Mouse (Mus musculus): ENCODE data around the gene Sipa1. TPM values are rescaled to one million over a fixed set of nuclear protein-coding genes. Genes with fewer than 3 reads are reported as not detected.
"Not testable (repeated sequence)": the region's sequence is repeated elsewhere in the genome, so short reads cannot be mapped to it uniquely, and the experiment has no call there.

Sipa1 gene
- total RNA-seq, 4 experiments from 2014 or later: 14.9 to 23.5 (median 17.8) TPM

GRCm38 (mm10) chr19:5686954-5687353, 23.4 kb upstream of the Sipa1 start:
- not testable (repeated sequence) for DNase-seq (ENCODE audit: low spot score)

GRCm38 (mm10) chr19:5686437-5686836, 22.9 kb upstream of the Sipa1 start:
- no peak for DNase-seq (ENCODE audit: low spot score)

- no peak for DNase-seq (ENCODE audit: low spot score)
Observed at GRCm38 (mm10) chr19:5685861-5686260, 22.4 kb upstream of the Sipa1 start.

DNA sequence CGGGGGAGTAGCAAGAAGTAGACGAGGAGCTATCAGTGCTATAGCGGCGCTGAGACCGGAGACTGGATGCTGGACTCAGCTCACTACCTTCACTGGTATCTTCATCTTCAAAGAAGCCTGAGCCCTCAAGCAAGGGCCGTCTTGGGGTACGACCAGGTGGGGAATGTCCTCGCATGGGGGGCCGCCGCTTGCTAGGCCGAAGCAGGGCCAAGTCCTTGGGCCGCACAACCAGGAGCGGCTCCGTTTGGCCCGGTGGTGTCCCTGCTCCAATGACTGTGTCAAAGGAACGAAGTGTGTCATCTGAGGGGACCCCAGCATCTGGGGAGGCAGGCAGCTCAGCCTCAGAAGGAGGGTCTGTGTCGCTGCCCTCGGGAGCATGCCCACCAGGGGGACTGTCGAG, 21.9 kb upstream of the Sipa1 start:
- no peak for DNase-seq (ENCODE audit: low spot score)

DNA sequence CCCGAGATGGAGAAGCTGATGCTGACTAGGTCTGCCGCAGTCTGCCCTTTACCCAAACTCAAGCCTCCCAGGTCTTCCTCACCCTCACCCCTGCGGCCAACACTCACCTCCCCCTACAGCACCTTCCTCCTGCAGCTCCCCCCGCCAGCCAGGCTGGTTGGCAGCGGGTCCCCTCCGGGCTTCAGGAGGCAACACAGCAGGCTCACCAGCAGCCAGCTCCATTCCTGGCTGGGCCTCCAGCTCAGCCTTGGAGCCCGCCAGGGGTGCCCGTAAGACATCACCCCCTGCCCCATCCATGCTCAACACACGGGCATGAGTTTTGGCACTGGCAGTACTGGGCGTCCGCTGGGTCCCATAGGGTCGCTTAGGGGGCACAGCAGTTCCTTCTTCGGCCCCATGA, 21.5 kb upstream of the Sipa1 start:
- DNase-seq (ENCODE audit: low spot score): no peak

DNA sequence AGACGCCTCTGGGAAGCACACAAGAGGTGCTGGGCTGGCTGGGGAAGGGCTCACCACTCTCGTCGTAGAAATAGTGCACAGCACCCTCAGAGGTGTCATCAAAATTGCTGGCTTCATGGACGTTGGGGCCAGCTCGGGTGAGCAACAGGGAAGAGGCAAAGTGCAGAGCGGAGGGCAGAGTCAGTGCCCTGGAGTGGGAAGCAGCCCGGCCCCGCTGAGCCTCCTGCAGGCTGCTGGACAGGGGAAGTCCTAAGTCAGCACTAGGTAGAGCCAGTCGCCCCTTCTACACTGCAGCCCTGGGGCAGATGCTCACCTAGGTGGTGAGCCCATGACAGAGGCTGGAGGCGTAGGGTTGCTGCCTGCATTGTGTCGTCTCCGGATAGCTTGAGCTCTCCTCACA, 20.7 kb upstream of the Sipa1 start:
- no peak for DNase-seq (ENCODE audit: low spot score)

- DNase-seq (ENCODE audit: low spot score): no peak
Observed at GRCm38 (mm10) chr19:5680432-5680831, 16.9 kb upstream of the Sipa1 start.

- no peak for DNase-seq (ENCODE audit: low spot score)
Observed at GRCm38 (mm10) chr19:5668372-5668771, 4.9 kb upstream of the Sipa1 start.

DNA sequence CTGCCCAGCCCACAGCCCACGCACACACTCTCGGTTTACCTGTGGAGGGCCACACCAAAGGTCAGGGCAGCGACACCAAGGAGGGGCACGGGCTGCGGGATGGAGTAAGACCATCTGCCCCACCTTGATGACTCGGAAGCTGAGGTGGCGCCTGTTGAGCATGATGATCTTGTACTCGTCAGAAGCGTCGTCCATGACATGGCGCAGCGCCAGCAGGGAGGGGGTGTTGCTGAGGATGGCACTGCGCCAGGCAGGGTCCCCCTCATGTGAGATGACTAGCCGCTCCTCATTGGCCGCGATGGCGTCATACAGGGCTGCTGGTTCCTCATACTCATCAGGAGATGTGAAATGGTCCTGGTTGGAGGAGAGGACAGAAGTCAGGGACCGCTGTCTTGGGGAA, 2.9 kb upstream of the Sipa1 start:
- DNase-seq (ENCODE audit: low spot score): no peak

- DNase-seq (ENCODE audit: low spot score): no peak
Observed at GRCm38 (mm10) chr19:5665465-5665864, 2.0 kb upstream of the Sipa1 start.

DNA sequence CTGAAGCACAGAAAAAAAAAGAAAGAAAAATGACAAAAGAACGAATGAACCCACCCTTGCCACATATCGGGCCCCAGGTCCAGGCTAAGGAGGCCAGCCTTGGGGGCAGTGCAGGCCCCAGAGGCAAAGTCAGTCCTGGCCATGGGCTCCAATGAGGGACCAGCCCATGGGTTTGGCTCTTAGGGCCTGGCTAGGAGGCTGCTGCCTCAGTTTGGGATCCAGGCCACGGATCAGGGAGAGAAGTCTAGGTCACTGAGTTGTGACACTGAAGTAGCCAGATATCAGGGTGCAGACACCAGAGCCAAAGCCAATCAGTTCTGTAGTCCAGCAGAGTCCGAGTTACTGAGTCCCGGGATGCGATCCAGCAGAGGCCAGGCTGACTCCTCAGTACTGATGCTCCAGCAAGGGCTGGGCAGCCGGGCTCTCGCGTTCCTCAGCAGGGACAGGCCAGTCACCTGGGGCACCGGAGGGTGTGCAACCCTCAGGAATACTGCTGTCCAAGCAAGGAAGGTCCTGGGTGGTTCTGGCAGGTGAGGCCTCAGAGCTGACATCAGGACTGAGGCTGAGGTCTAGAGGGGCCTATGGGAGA, 1.3 kb upstream of the Sipa1 start:
- no peak for DNase-seq (ENCODE audit: low spot score)

DNA sequence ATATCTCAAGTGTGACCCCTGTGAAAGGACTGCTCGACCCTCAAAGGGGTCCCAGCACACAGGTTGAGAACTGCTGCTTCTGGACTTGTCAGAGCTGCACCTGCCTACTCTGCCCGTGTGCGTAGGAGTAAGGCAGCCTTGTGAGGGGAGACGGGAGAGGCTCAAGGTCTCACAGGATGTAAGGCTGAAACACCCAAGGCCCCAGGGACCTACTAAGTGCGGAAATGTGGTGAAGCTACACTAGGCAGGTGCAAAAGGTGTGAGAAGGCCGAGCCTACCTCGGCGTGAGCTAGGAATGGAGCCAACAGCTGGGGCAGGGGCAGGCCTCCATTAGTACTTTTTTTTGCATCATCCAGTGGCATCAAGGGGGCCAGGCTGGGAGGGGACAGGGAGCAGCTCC, 1.2 kb downstream of the Sipa1 start:
- no peak for DNase-seq (ENCODE audit: low spot score)

DNA sequence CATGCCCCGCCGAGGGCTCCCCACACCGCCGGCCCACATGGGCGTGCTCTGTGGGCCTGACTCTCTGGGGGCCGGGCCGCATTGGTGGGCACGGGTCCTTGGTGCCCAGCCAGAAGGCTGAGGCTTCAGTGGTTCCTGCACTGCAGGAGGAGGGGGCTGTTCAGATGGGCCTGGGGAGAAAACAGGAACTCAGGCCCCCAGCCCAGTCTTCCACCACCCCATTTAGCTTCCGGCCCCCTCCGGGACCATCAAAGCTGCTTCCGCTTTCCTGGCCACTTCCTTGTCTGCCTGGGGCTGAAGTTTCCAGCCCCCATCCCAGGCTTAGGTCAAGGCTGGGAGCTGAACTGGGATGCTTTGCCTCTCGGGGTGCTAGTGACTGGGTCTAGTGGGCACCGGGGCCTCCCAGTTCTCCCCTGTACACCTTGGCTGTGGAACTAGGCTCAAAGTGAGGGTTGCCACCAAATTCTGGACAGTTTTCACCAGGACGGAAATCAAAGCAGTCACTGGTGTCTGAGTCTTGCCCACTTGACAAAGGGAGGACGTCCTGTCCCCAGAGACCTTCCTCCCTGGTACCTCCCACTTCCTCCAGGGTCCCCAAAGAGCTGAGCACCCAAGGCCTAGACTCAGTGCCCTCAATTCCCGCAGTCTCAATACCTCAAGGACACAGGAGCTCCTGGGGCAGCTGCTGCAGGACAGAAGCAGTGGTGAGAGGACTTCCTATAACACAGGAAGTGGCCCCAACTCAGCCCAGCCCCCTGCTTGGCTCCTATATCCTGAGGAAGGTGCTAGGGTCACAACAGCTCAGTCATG, 2.4 kb downstream of the Sipa1 start:
- peak; percentile 72 for DNase-seq (ENCODE audit: low spot score)

DNA sequence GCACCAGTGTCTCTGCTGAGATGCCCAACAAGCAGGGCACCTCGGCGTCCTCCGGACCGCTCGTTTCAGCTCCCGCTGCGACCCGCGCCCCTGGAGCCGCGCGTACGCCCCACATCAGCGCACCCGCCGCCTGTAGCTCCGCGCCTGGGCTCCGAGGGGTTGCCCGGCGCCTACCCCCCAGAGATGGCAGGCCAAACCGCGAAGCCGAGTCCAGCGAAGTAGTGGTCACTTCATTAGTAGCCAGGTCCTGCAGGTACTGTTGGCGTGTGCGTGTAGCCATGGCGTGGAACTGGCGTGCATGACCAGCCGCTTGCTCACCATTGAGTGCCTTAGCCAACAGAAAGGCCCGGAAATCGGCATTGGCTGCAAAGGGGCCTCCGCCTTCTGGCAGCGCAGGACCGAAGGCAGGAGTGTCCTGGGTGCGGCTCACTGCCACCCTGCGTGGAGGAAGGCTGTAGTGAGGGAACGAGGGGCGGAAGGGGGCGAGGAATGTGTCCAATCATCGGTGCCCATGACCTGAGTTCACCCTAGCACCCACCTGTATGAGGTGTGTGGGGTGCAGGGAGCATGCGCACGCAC, 8.7 kb downstream of the Sipa1 start:
- DNase-seq (ENCODE audit: low spot score): no peak

DNA sequence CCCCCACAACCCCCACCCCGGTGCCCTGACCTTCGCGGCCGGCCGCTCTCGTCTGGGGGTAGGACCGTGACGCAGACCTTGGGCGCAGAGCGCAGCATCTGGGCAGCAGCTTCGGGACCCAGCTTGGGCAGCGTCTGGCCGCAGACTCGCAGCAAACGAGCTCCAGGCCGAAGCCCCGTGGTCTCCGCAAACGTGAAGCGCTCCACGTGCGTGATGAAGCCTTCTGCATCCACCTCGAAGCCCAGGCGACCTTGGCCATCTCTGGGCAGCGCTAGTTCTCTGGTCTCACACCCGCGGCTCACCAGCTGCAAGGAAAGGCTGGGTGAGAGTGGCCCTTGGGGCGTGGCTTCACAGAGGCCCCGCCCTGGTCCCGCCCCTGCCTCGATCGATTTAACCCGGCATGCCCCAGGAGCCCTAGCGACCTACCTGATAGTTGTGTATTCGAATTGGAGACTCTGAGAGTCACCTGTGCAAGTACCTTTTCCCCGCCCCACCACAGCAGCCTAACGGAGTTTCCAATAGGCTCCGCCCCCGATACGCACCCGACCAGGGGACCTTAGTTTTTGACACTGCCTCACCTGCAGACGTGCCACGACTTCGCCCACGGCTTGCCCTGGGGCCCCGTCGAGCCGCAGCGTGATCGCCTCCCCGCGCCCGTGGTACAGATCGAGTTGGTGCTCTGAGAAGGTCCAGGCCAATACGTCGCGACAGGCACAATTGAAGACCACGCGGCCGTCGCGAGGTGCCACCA, 9.4 kb downstream of the Sipa1 start:
- DNase-seq (ENCODE audit: low spot score): no peak

DNA sequence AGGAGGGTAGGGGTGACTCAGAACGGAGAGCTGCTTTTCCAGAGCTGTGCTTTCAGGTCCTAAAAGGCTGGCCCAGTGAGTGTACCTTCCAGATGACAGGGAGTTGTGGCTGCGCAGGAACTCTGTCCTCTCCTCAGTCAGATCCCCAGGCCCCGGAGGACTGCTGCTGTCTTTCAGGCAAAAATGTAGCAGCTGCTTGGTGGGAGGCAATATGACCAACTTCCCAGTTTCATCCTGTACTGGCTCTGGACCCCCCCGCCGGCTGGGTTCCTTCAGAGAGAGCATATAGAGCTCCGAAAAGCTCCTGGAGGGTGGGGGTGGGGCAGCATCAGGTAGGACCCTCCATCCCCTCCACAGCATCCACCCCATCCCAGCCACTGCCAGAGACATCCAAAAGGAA, 10.9 kb downstream of the Sipa1 start:
- DNase-seq (ENCODE audit: low spot score): no peak

- no peak for DNase-seq (ENCODE audit: low spot score)
Observed at GRCm38 (mm10) chr19:5651502-5652274, 11.8 kb downstream of the Sipa1 start.

DNA sequence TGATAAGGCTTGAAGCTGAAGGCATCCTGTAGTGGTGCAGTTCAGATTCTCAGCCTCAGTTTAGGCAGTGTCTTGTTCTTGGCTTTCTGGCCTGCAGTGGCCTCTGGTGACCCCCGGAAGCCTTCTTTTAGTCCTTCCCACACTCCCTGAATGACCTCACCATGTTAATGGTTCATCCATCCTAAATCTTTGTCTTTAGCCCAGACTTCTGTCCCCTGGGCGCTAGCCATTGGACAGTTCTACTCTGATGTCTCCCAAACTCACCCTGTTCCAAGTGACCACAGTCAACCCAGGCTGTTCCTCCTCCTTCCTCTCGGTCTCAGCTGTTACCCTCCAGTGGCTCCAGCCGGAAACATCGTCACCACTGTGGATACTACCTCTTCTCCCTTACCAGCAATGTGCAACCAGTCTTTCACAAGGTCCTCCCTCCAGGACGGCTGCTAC, 14.2 kb downstream of the Sipa1 start:
- DNase-seq (ENCODE audit: low spot score): peak; percentile 72

DNA sequence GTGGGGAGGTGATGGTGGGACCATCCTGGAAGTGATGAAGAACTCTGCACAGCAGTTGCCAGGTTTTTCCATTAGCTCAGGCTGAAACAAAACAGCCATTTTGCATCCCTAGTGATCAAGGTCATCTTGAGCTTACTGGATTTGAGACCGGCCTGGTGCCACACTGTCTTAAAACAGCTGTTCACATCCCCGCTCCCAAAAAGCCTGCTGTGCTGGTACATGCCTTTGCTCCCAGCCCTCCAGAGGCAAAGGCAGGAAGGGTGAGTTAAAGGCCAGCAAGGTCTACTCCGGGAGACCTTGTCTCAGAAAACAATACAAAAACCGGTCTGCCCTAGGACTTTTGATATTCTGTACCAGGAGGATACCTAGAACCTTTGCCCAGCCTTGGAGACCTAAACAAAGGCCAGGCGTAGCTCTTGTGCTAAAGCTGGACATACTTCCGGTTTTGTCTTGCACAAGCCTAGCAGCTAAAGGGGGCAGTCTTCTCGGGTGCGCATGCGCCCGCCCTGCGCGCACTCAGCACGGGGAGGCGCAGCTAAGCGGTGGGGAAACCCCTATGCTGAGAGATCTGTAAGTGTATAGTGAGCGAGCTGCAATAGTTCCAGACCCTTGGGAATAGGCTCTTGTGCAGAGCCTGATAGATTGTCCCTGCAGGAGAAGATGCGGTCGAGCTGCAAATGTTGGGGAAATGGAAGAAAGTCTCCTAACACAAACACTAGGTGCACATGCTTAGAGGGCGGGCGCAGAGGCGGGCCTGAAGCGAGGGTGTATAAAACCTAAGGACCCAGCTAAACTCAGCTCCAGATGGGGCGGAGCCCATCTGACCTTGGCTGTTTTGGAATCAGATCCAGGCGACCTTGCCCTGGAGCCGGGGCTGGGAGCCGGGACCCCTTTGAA, 14.9 kb downstream of the Sipa1 start:
- peak; percentile 85 for DNase-seq (ENCODE audit: low spot score)

DNA sequence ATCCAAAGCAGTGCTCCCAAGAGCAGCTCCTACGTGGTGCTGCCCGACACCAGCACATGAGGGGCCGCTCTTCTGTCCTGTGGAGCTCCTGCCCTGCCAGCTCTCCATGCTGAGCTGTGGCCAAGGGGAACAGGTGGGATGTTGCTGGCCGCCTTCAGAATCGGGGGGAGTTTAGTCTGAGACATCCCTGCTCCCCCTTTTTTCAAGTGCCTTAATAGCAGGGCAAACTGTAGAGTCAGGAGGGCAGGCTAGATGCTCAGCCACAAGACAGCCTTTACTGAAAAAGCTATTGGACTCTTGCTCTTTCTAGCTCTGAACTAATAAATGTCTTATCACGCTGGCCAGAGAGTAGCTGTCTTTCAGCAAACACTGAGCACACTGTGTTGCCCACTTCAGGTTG, 15.7 kb downstream of the Sipa1 start:
- DNase-seq (ENCODE audit: low spot score): no peak
